Mouse (Mus musculus) brain, embryonic 14.5 days (tissue): ENCODE measurements at regions not wholly inside any gene's neighbourhood (a gene's known extent, or its start where the extent isn't known, plus 50 kb on each side); places are given as distances from the start of the nearest gene placed in this dataset.

Source experiments
- CTCF ChIP-seq: fragments of 200-500 bp; IDR thresholded peaks from 2 replicates; pipeline ENCODE4 v1.5.1; 2012; ENCODE audit warnings: inconsistent platforms, mild to moderate bottlenecking, moderate library complexity, borderline replicate concordance; ENCODE audit not compliant: insufficient read depth, insufficient read length; ENCODE audit errors: extremely low read depth
- POLR2A ChIP-seq: fragments of 200-500 bp; IDR thresholded peaks from 2 replicates; pipeline ENCODE4 v1.6.1; 2012; ENCODE audit warnings: mild to moderate bottlenecking, inconsistent platforms, borderline replicate concordance; ENCODE audit not compliant: poor library complexity, insufficient read depth, insufficient read length, severe bottlenecking; ENCODE audit errors: extremely low read depth

GRCm38 (mm10) chr1:88588747-88589146, 78.9 kb upstream of the Glrp1 start:
- TF ChIP-seq CTCF = no peak
- no peak for TF ChIP-seq POLR2A
